Mouse (Mus musculus): ENCODE measurements around the gene Ezr. TPM values are rescaled to one million over a fixed set of nuclear protein-coding genes. Genes with fewer than 3 reads are reported as not detected.
A peak's percentile ranks its signal among the peaks of the same experiment; 100 is the strongest.
"Not testable (repeated sequence)": the region's sequence is repeated elsewhere in the genome, so short reads cannot be mapped to it uniquely, and the experiment has no call there.

The Ezr gene
- polyA plus RNA-seq, 1 experiment from 2014 or later = 97.3 TPM

DNA sequence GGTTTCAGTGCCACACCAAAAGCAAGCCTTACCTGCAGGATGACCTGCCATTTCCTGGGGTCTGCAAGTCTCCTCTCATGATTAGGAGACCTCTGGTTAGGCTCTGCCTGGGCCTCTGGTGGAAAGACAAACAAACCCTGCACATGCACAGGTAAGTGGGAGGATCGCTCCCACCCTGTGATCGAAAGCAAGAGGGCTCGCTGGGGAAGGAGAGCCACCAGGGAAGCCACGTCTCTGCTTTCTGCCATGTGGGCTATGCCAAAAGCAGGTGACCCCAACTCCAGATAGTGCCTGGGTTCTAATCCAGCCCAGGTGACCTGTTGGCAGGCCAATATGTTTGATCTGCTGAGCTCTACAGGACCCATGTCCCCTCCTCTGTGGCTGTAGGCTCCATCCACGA is 76.1 kb downstream of the Ezr start:
- ATAC-seq (ENCODE audit: insufficient read depth) = not testable (repeated sequence)

DNA sequence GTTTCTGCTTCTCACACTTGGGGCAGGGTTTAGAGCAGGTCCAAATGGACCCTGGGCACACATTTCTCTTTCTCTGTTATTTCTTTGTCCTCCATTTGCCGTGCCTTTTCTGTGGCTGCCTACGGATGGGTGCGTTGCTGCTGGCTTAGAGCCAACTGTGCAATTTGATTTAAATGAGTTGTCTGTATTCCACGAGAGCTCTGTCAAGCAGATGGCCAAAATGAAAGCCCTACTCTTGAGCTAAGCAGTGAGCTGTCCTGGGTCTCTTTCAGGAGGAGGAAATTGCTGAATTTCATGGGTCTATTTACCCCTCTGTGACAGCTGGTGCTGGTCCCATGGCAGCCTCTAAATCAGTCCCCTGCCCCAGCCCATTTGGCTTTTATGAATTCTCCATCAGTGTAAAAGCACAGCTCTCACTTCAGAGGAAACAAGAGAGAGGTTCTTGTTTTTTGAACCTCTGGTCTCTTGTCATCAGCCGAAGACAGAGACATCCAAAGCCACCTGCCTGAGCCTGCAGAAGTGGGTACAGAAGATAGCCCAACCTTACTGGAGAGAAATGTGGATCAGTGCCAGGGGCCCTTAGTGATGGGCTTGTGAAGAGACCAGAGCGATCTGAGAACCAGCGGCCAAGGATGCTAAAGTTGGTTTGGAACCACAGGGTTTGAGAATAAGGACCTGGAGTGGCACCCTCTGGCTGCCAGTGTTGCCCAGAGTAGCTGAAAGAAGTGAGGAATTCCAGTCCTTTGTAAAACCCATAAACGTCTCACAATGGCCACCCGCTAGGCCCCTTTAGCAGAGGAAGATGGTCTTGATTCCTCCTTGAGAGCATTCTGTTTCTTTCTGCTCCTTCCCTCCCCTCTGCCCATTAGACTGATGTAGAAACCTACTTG is 79.0 kb downstream of the Ezr start:
- H3K4me3 ChIP-seq (ENCODE audit: low read depth, low read length); H3K9me3 ChIP-seq (ENCODE audit: low read depth, low read length); H3K4me2 ChIP-seq; H3K36me3 ChIP-seq (ENCODE audit: insufficient read depth); H3K4me1 ChIP-seq (ENCODE audit: insufficient read depth); H3K27me3 ChIP-seq (ENCODE audit: insufficient read depth, low read length); H3K9ac ChIP-seq; H3K27ac ChIP-seq (ENCODE audit: low read depth): not testable (repeated sequence)
- DNase-seq (peak; percentile 11), ATAC-seq (ENCODE audit: insufficient read depth) (peak; percentile 72; the same call in 1 of the 2 replicates)
- 56% methylated on average over 7 of the region's 9 CpGs for WGBS

More for the DNA sequence above, 76.1 kb downstream of the Ezr start:
- DNase-seq; H3K9ac ChIP-seq; H3K4me2 ChIP-seq; H3K4me3 ChIP-seq (ENCODE audit: low read depth, low read length); H3K9me3 ChIP-seq (ENCODE audit: low read depth, low read length); H3K4me1 ChIP-seq (ENCODE audit: insufficient read depth); H3K36me3 ChIP-seq (ENCODE audit: insufficient read depth); H3K27me3 ChIP-seq (ENCODE audit: insufficient read depth, low read length); H3K27ac ChIP-seq (ENCODE audit: low read depth): not testable (repeated sequence)
- WGBS = 75% methylated on average over 5 of the region's 5 CpGs

DNA sequence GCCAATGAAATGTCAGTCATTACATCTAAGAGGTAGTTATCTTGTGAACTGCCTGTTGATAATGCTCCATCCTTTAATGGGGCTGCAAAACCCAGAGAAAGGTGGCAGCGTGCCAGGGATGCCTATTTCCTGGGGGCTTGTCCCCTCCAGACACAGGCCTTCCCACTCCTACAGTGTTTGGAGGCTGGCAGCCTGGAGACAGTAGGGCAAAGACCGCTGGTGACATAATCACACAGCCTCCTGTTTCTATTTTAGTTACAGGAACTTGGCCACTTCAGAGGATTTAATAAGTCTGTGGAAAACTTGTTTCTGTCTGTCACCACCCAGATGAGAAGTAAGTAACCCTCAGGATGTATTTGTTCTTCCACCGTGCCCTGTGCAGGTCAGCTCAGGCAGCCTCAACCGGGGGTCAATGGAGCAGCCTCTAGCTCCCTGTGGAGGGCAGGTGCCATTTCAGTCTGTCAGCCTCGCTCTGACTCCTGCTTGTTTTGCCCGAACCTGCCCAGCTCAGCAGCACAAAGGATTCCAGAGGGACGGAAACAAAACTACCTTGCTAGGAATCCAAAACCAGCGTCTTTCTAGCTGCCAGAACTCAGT is 79.9 kb downstream of the Ezr start:
- peak; percentile 53; the same call in 1 of the 2 replicates for ATAC-seq (ENCODE audit: insufficient read depth)
- not testable (repeated sequence) for DNase-seq; H3K4me3 ChIP-seq (ENCODE audit: low read depth, low read length); H3K4me1 ChIP-seq (ENCODE audit: insufficient read depth); H3K9ac ChIP-seq; H3K4me2 ChIP-seq; H3K36me3 ChIP-seq (ENCODE audit: insufficient read depth); H3K9me3 ChIP-seq (ENCODE audit: low read depth, low read length); H3K27ac ChIP-seq (ENCODE audit: low read depth); H3K27me3 ChIP-seq (ENCODE audit: insufficient read depth, low read length)
- 41% methylated on average over 2 of the region's 8 CpGs for WGBS

GRCm38 (mm10) chr17:6700077-6700476 is 82.5 kb downstream of the Ezr start:
- not testable (repeated sequence) for H3K4me2 ChIP-seq; H3K36me3 ChIP-seq (ENCODE audit: insufficient read depth); H3K9me3 ChIP-seq (ENCODE audit: low read depth, low read length); ATAC-seq (ENCODE audit: insufficient read depth); H3K9ac ChIP-seq; H3K27me3 ChIP-seq (ENCODE audit: insufficient read depth, low read length); H3K4me3 ChIP-seq (ENCODE audit: low read depth, low read length); H3K27ac ChIP-seq (ENCODE audit: low read depth); H3K4me1 ChIP-seq (ENCODE audit: insufficient read depth); DNase-seq
- 72% methylated on average over 3 of the region's 7 CpGs for WGBS

- H3K27me3 ChIP-seq (ENCODE audit: insufficient read depth, low read length); H3K4me3 ChIP-seq (ENCODE audit: low read depth, low read length); H3K4me2 ChIP-seq; H3K9ac ChIP-seq; H3K4me1 ChIP-seq (ENCODE audit: insufficient read depth); ATAC-seq (ENCODE audit: insufficient read depth); H3K27ac ChIP-seq (ENCODE audit: low read depth); H3K9me3 ChIP-seq (ENCODE audit: low read depth, low read length); H3K36me3 ChIP-seq (ENCODE audit: insufficient read depth); DNase-seq: not testable (repeated sequence)
- WGBS = 72% methylated on average over 8 of the region's 9 CpGs
Observed at GRCm38 (mm10) chr17:6699502-6699901, 83.1 kb downstream of the Ezr start.

DNA sequence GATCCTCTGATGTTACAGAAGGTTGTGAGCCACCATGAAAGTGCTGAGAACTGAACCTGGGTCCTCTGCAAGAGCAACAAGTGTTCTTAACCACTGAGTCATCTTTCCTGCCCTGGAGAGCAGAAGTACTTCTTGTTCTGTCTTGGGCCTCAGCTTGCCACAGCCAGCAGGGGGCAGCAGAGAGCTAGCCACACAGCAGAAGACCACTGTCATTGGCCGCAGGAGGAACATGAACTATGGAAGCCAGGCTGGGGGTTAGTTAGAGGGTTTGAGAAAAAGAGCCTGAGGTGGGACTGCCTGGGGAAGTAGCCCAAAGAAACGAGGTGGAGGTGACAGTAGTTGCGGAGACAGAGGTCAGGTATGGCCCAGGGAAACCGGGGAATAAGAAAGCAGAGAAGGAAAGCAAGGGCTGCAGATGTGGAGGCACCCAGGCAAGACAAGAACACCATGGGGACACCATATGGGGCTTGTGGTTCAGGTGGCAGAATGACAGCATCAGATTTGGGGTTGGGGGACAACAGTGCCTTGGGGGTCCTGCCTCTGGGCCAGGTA is 85.3 kb downstream of the Ezr start:
- H3K36me3 ChIP-seq (ENCODE audit: insufficient read depth); H3K27me3 ChIP-seq (ENCODE audit: insufficient read depth, low read length); H3K9ac ChIP-seq; H3K9me3 ChIP-seq (ENCODE audit: low read depth, low read length); H3K4me1 ChIP-seq (ENCODE audit: insufficient read depth); H3K4me2 ChIP-seq; H3K27ac ChIP-seq (ENCODE audit: low read depth); H3K4me3 ChIP-seq (ENCODE audit: low read depth, low read length): not testable (repeated sequence)
- peak; percentile 70 for TF ChIP-seq CTCF (IDR thresholded peaks at IDR 0.05; ENCODE audit: low read depth)
- ATAC-seq (ENCODE audit: insufficient read depth) = peak; percentile 76
- DNase-seq = peak; percentile 58
- WGBS = 51% methylated on average over 2 of the region's 4 CpGs

GRCm38 (mm10) chr17:6696521-6696920 is 86.1 kb downstream of the Ezr start:
- H3K36me3 ChIP-seq (ENCODE audit: insufficient read depth); H3K9me3 ChIP-seq (ENCODE audit: low read depth, low read length); H3K4me1 ChIP-seq (ENCODE audit: insufficient read depth); H3K27me3 ChIP-seq (ENCODE audit: insufficient read depth, low read length); DNase-seq; H3K27ac ChIP-seq (ENCODE audit: low read depth); H3K9ac ChIP-seq; H3K4me2 ChIP-seq; ATAC-seq (ENCODE audit: insufficient read depth); H3K4me3 ChIP-seq (ENCODE audit: low read depth, low read length): not testable (repeated sequence)
- 47% methylated on average over 8 of the region's 8 CpGs for WGBS

- not testable (repeated sequence) for H3K4me2 ChIP-seq; H3K36me3 ChIP-seq (ENCODE audit: insufficient read depth); ATAC-seq (ENCODE audit: insufficient read depth); H3K9me3 ChIP-seq (ENCODE audit: low read depth, low read length); DNase-seq; H3K27ac ChIP-seq (ENCODE audit: low read depth); H3K4me1 ChIP-seq (ENCODE audit: insufficient read depth); H3K9ac ChIP-seq; H3K27me3 ChIP-seq (ENCODE audit: insufficient read depth, low read length); H3K4me3 ChIP-seq (ENCODE audit: low read depth, low read length)
- 66% methylated on average over 9 of the region's 9 CpGs for WGBS
Observed at GRCm38 (mm10) chr17:6695712-6696111, 86.9 kb downstream of the Ezr start.

Data from lung, embryonic 14.5 days (tissue).